Mouse (Mus musculus): Measurements from ENCODE around the gene Entr1. TPM values are rescaled to one million over a fixed set of nuclear protein-coding genes. Genes with fewer than 3 reads are reported as not detected.
A peak's percentile ranks its signal among the peaks of the same experiment; 100 is the strongest.
"Not testable (repeated sequence)": the region's sequence is repeated elsewhere in the genome, so short reads cannot be mapped to it uniquely, and the experiment has no call there.

Entr1 gene
- total RNA-seq, 2 experiments from 2014 or later, result 146 to 163 TPM

DNA sequence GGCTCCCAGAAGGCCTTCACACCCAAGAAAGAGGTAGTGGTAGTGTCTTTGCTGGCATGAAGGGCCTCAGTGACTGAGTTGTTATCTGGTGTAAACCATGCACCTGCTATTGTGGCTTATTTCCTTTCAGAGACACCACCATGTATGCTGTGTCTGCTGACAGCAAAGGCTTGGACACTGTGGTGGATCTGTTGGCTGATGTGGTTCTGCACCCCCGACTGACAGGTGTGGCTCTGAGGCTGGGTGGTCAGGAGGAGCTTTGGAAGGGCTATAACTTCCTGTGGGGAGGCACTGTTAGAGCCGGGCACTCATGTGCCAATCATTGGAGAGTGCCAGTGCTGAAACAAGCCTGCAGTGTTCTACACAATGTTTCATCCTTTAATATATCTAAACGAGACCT, 1.8 kb upstream of the Entr1 start:
- intact Hi-C loops (cut with DNase I), result no loop called here
- no peak for DNase-seq (ENCODE audit: low spot score in 2 of 2)

DNA sequence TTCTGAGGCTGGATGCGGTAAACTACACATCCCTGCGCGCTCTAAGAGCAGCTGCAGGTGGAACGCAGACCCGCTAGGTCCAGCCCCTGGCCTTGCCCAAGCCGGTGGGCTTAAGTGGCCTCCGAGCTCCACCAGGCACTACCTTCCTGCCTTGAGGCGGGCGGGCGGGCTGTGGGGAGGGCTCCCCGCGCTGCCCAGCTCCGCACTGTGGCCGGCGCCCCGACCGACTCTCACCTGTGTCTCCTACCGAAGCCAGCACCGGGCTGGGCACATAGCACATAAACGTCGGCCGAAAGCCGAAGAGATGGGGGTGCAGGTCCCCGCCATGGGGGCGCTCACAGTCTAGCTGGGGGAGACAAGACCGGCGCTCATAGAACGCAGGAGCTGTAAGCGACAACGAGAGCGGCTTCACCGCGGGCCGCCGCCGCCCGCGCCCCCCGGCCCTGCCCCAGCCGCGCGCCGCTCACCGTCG, 398 bp downstream of the Entr1 start:
- intact Hi-C loops (cut with DNase I), result no loop called here
- peak in 1 of 2 experiments; percentile 15 for DNase-seq (ENCODE audit: low spot score in 2 of 2)

DNA sequence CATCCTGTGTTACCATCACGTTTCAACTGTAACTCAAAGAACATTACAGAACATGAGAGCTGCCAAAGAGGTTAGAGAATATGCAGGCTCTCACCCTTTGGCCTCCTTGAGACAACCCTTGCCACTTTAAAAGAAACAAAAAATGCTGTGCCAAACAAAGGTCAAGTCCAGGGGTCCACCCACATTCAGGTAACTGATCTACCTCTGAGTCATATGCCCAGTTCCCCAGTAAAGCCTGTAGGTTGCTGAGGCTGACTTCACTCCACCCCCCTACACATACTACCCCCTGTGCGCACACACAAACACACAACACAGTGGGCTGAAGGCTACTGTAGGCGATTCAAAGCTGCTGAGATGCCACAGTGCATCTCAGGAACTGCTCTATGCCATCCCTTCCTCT, 1.4 kb downstream of the Entr1 start:
- intact Hi-C loops (cut with DNase I), result no loop called here
- DNase-seq (ENCODE audit: low spot score in 2 of 2), result no peak

DNA sequence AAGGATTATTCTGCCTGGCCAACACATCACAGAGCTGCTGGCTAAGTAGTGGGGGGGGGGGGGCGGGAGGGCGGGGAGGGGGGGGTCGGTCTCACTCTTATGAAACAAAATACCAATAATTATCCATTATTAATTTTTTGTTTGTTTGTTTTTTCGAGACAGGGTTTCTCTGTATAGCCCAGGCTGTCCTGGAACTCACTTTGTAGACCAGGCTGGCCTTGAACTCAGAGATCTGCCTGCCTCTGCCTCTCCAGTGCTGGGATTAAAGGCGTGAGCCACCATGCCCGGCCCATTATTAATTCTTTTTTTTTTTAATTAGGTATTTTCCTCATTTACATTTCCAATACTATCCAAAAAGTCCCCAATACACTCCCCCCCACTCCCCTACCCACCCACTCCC, 8.2 kb downstream of the Entr1 start:
- intact Hi-C loops (cut with DNase I), result not testable (repeated sequence)

DNA sequence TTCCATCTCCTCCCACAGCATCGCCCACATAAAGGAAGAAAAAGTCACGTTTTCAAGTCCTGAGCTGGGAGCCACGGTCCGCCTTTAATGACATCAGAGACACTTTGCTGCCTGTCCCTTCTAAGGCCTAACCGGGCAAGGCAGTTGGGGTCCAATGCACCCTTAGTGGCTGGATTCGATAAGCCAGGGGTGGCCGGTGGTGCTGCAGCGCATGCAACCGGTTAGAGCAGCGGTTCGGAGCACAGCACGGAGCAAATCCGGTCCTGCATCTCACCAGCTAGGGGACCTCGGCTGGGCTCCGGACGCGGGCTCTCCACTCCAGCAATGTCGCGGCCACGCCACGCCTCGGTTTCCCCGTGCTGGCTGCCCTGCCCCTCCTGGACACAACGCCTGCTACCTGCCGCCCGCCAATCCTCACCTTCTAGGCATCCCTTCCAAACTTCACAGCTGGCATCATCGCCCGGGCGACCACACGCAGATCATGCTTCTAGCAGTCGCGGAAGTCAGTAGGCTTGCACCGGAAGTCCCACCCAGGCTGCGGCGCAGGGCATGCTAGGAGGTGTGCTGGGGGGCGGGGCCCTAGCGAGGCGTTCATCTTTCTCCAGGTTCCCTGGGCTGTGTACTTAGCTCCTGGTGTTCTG, 8.9 kb downstream of the Entr1 start, which contains the start of gene Snapc4:
Snapc4 (minus strand) TSS at position 523 of the 641 bp plus-strand sequence.
- DNase-seq (ENCODE audit: low spot score in 2 of 2), result peak; percentile 80 to 90
- intact Hi-C loops (cut with DNase I), result no loop called here

More for the DNA sequence above, 8.2 kb downstream of the Entr1 start:
- DNase-seq (ENCODE audit: low spot score in 2 of 2), result not testable (repeated sequence)

DNA sequence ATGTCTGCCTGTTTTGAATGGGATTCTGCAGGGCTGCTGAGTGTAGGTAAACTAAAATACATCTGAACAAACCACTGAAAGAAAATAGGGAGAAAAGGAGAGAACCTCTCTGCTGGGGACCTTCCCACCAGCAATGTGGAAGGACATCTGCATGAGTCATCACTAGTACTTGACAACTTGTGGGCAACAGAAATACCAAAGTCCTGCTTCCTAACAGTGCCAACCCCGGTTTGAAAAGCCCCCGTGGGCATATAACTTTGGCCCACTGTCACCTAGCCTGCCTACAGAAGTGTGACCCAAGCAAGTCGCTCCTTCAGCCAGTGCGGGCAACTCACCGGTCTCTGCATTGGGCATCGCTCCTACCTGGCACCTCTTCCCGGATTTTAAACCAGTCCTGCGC, 16.7 kb downstream of the Entr1 start:
- intact Hi-C loops (cut with DNase I), result no loop called here

DNA sequence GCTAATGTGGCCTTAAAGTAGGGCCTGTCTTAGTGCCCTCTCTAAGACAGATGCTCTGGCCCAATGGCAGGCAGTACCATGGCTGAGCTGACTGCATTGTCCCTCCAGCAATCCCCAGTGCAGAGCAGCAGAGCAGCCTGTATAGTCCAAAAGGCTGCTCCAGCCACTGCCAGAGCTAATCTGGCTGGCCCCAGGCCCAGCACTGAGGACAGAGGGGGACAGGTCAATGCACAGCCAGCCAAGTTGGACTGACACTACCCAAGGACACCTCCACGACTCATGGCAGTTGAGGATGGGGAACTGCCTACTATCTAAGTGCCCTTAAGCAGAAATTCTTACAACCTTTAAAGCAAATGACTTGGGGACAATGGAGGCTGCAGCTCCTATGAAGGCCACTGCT, 20.5 kb downstream of the Entr1 start:
- intact Hi-C loops (cut with DNase I), result no loop called here
- DNase-seq (ENCODE audit: low spot score in 2 of 2), result no peak

More for the DNA sequence above, 16.7 kb downstream of the Entr1 start:
- DNase-seq (ENCODE audit: low spot score in 2 of 2), result no peak

DNA sequence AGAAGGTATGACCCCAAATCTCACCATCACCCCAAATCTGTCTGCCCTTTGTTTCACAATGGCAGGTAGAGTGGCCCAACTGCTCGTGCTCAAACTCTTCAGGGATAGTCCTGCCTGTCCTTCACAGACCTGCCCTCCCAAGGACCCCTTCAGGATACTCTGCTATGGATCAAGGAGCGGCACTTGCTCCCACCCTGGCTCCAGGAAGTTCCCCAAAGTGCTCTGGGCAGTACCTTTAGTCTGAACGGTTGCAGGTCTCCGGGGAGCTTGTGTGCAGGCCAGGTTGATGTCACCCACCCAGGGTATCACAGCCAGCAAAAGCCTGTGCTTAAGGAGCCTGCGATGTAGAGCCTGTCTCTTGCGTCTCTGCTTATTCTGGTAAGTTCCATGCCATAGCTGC, 21.2 kb downstream of the Entr1 start:
- intact Hi-C loops (cut with DNase I), result no loop called here
- no peak for DNase-seq (ENCODE audit: low spot score in 2 of 2)

DNA sequence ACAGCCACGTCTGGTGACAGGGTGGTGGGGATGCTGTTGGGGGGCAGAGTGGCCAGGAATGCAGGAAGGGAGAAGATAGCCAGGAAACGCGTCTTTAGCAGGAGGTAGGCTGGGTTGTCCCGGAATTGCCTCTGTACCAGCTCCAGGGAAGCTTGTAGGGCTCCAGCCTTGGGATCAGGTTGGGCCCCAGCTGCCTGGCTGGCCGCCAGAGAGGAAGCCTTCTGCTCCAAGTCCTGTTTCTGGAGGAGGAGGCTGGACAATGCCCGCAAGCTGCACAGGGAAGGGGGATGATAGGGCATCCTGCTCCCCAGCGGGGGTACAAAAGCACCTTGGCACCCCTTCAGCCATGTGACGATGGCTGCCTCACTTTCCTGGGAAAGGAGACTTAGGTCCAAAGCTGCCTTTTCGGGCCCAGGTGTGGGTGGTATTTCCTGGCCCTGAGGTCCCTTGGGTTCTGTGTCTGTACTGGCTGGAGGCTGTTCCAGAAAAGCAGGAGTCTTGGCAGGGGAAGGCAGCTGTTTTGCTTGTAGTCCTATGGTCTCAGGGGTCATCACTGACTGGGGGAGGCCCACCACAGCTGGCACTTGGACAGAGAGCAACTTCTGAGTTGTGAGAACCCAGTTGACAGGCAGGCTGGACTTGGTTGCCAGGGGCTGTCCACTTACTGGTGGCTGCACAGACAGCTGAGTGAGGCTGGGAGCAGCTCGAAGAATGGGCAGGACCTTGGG, 24.2 kb downstream of the Entr1 start:
- peak in 1 of 2 experiments; percentile 31 for DNase-seq (ENCODE audit: low spot score in 2 of 2)
- intact Hi-C loops (cut with DNase I), result no loop called here

DNA sequence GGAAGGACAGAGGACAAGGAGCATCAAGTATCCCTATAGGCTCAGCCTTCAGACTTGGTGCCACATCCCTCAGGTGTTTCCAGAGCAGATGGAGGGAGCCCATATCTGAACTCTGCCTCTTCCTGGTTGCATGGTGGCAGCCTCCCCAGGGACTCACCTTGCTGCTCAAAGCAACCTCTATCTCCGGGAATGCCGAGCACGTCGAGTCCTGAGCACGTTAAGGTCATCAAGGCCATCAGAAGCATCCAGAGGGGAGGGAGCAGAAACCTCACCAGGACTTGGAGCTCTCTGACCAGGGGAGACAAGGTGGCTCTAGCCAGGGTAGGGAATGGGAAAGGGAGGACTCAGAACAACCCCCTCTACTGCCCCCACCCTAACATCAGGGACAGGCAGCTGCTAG, 25.6 kb downstream of the Entr1 start:
- intact Hi-C loops (cut with DNase I), result no loop called here
- DNase-seq (ENCODE audit: low spot score in 2 of 2), result no peak

DNA sequence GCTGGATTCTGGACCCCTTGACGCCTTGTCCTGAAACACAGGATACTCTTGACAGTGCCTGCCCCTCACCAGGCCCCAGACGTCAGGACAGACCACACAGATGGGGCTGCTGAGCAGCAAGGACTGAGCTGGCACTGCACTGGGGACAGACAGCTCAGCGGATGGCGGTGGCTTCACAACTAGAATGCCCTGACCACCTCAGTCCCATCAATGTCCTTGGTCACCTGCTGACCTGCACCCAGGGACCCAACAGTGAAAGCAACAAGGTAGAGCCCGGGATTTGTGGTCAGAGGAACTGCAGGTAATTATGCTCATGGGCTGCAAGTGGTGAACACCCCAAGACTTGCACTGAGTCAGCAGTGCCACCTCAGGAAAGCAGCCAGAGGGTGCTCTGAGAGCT, 26.1 kb downstream of the Entr1 start:
- DNase-seq (ENCODE audit: low spot score in 2 of 2), result no peak
- intact Hi-C loops (cut with DNase I), result no loop called here

DNA sequence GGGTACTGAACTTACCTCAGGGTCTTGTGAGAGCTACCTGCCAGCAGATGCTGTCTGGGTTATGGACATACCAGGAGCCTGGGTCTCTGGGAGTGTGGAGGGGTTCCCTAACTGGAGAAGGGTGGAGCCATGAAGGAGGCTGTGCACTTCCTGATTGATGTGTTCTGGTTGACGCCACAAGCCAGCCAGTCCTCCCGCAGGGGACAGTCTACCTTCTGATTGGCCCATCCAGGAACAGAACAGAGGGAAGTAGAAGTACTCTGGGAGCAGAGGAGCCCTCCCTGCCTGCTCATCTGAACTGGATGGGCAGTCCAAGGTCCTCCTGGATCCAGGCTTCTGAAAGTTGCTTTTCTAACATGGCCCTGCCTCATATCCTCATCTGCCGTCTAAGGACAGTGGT, 28.3 kb downstream of the Entr1 start, which contains the start of gene Card9:
Card9 (minus strand) TSS at position 147 of the 400 bp plus-strand sequence.
- no peak for DNase-seq (ENCODE audit: low spot score in 2 of 2)
- intact Hi-C loops (cut with DNase I), result no loop called here

DNA sequence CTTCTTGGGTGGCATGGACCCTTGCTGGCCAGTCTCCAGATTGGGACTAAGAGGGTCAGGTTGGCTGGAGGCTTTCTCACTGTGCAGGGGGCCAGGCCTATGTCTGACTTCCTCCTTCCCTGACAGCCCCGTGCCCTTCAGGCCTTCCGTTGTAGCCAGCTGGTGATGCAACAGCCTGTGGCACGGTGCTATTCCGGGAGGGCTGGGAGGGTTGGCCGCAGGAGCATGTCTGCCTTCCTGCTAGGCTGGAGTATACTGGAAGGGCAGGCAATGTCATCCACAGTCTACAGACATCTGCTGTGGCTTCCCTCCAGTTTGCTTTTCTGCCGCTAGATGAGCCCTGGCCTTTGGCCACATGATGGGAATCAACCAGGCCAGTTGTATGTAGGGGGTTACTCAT, 29.1 kb downstream of the Entr1 start:
- no peak for DNase-seq (ENCODE audit: low spot score in 2 of 2)
- intact Hi-C loops (cut with DNase I), result no loop called here

DNA sequence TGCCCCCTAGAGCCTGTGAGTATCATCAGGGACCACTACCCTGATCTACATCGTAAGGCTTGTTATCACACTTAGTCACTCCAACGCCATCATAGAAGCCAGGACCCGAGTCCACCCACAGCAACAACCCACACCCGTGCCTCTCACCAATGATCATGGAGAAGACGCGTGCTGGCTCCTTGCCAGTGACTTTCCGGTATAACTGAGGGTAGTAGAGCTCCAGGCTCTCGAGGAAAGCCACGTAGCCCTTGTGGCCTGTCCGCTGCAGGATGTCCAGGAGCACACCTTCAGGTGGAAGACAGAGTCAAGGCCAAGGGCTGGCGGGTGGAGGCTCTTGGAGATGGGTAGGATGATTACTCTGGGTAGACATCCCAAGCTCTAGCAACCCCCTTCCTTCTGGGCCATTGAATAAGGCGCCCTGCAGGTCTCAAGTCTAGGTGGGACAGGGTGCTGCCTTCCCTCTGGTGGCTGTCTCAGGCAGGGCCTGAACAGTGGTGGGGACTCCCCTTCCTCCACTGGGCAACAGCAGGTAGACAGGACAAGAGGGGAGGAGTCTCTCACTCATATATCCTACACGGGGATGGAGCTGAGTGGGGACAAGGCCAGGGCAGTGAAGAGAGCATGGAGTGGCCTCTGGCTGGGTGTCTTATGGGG, 30.3 kb downstream of the Entr1 start:
- no peak for DNase-seq (ENCODE audit: low spot score in 2 of 2)
- intact Hi-C loops (cut with DNase I), result no loop called here

DNA sequence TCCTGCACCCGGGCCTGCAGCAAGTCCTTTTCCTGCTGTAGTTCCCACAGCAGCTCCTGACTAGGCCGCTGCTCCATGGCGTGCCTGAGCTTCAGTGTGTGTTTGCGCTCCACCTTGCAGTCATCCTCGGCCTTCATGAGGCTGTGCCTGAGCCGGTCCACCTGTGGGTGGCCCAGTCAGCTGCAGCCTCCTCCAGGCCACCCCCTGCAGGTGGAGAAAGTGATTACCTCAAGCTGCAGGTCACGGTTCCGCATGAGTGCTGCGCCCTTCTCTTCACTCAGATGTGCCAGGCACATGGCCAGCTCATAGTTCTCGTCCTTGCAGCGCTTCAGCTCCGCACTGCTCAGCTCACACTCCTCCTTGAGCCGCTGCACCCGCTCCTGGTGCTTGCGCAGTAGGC, 31.6 kb downstream of the Entr1 start:
- intact Hi-C loops (cut with DNase I), result no loop called here
- DNase-seq (ENCODE audit: low spot score in 2 of 2), result no peak

DNA sequence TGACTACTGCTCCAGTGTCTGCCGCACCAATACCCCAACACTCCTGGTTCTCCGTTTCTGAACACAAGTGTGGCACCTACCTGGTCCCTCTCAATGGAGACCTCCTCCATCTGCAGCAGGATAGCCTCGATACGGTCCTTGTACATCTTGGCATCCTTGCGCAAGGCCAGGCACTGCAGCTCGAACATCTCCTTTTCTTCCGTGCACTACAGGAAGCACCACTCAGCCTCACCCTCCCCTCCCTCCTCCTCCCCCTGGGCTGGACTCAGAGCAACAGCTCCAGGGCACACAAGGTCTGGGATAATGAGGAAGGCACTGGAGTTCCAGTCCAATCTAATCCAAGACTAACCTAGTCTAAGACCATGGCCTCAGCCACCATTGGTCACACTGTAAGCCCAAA, 32.4 kb downstream of the Entr1 start:
- intact Hi-C loops (cut with DNase I), result no loop called here
- no peak for DNase-seq (ENCODE audit: low spot score in 2 of 2)

DNA sequence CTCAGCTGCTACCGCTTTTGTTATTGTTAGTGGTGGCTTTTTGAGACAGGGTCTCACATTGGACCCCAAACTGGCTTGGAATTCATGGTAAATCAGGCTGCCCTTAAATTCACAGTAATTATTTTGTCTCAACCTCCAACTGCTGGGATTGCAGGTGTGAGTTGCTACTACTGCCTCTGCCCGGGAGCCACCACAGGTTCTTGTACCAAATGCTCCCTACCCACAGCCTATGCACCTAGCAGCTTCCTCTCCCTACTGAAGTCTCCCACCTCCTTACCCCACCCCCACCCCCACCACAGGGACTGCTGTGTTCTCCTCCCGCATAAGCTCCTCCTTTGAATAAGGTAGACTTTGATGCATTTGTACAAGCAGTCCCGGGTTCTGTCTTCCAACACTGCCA, 32.9 kb downstream of the Entr1 start:
- intact Hi-C loops (cut with DNase I), result no loop called here
- no peak for DNase-seq (ENCODE audit: low spot score in 2 of 2)

DNA sequence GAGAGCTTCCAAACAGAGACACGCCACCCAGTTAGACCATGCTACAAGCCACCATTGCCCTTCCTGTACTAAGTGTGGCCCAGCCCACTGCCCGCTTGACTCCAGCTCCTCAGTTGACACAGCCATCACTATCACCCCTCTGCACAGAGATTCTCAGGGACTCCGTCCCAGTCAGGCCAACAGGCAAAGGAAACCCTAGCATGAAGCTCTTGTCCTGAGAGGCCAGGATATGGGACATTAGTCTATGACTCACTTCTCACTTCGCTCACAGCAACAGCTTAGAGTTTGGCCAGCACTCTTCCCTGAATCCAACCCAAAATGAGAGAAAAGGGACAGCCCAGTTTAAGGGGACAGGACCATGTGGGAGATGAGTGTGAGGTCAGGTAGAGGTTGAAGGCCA, 34.7 kb downstream of the Entr1 start:
- DNase-seq (ENCODE audit: low spot score in 2 of 2), result no peak
- intact Hi-C loops (cut with DNase I), result no loop called here

DNA sequence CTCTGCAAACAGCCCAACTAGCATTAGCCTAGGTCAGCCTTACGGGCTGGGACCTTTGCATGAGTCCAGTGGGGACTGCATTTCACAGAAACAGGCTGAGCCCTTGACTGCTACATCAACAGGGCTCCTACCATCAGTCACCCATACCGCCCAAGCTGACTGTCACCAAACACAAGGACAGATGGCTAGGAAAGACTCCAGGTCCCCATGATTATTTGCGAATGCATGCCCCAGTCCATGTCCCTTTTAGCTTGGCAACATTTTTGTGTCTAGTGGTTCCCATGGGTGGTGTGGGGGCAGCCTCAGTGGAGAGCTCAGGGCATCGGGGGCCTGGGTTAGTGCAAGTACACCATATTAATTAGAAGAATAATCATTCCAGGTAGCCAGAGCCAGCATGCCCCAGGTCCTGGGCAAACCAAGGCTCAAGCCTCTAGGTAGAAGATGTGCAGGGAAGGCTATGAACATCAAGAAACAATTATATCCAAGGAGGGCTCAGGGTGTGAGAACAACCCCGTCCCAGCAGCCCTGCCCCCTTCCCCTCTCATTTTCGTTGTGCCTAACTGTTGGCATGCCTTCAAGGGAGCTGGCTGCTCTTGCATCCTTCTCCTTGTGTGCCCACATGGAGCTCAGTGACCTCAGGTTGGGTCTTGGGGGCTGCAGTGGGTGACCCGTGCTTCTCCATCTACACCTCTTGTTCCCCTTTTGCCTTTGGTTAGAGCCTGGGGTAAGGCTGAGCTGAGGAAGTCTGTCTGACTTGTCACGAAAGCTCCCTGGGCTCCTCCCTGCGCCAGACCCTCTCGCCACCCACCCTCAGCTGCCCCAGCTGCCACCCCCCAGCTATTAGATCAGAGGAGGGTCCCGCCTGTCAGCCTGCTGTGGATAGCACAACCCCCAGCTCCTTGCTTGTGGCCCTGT, 35.8 kb downstream of the Entr1 start:
- intact Hi-C loops (cut with DNase I), result loop anchor here (2.0 kb wide), 1 partner anchor 53 kb away; no protein-coding TSS in a partner anchor
- DNase-seq (ENCODE audit: low spot score in 2 of 2), result no peak
